In the genomic region with DNA sequence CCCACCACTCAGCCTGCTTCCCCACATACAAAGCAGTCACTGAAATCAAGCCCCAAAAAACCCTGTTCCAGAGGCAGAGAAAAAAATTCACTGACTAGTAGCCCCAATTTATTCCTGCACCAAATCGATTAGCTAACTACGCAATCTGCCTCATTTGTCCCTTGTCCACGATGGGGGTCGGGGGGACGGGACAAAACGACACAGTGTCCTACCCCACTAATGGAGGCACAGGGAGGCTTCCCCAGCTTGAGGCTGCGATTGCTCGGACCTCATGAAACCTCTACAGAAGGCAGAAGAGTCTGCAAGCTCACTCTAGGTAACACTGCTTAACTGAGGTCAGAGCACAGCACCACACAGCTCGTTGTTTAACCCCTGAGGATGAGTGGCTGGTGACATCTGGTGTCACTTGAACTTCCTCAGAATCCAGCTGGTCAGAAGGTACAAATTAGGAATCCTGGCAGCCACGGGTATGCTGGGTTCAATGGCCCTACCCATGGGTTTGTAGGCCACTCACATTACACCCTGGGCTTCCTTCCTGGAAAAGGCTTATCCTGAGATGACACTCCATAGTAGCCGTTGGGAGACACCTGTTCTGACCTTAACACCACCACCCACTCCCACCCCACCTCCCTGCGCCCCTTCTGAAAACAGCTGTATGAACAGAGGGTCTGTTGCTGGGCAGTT, we compare ENCODE assay signal across 8 mouse cellular contexts. TPM values are rescaled to one million over a fixed set of nuclear protein-coding genes. Genes with fewer than 3 reads are reported as not detected.
DNase-seq lines count a peak whose midpoint lies in the region; ATAC-seq and TF ChIP-seq lines count a peak whose summit lies in the region.

No protein-coding gene starts in this region.

- H3K4me3 ChIP-seq in heart, embryonic 13.5 days: peak overlapping the region; percentile 86
- peak overlapping the region; percentile 94 for H3K4me3 ChIP-seq in bone marrow macrophage, adult 2 months (ENCODE audit: insufficient read depth, low read length)
- H3K4me3 ChIP-seq in hindbrain, embryonic 12.5 days: peak overlapping the region; percentile 64
- peak overlapping the region; percentile 76 for H3K4me3 ChIP-seq in macrophage (ENCODE audit: inconsistent target)

- no peaks in the 10 kb centered on the region for H3K9me3 ChIP-seq in heart, embryonic 13.5 days
- H3K9me3 ChIP-seq in hindbrain, embryonic 12.5 days (replicated peaks): no peaks in the 10 kb centered on the region

- peaks cover 25% of the 10 kb centered on the region for H3K27me3 ChIP-seq in heart, embryonic 13.5 days (replicated peaks)
- H3K27me3 ChIP-seq in hindbrain, embryonic 12.5 days: peaks cover 48% of the 10 kb centered on the region

- H3K27ac ChIP-seq in heart, embryonic 13.5 days (replicated peaks): no peak overlapping the region
- no peak overlapping the region for H3K27ac ChIP-seq in bone marrow macrophage, adult 2 months (ENCODE audit: insufficient read depth, low read depth, low read length)
- H3K27ac ChIP-seq in hindbrain, embryonic 12.5 days: no peak overlapping the region
- peak overlapping the region; percentile 79 for H3K27ac ChIP-seq in macrophage

- intact Hi-C loops in heart, postnatal 36 days (cut with DNase I): loop anchor here (1.0 to 2.0 kb wide), 2 partner anchors 46 to 238 kb away; no protein-coding TSS in a partner anchor

- no peak for TF ChIP-seq CTCF in bone marrow macrophage, adult 2 months (IDR thresholded peaks at IDR 0.05; ENCODE audit: low read depth, low read length)

- peak overlapping the region; percentile 89 for H3K9ac ChIP-seq in heart, embryonic 13.5 days
- no peak overlapping the region for H3K9ac ChIP-seq in hindbrain, embryonic 12.5 days

- peak overlapping the region; percentile 98 for H3K4me2 ChIP-seq in heart, embryonic 13.5 days
- peak overlapping the region; percentile 100; the same call in 1 of the 2 replicates for H3K4me2 ChIP-seq in hindbrain, embryonic 12.5 days (replicated peaks)

- DNase-seq in heart, postnatal 36 days: no peak
- no peak for DNase-seq in frontal cortex, postnatal 14 days (ENCODE audit: low spot score in 2 of 2)
- no peak for DNase-seq in right cerebral cortex, postnatal 25 days

- no peaks in the 10 kb centered on the region for H3K36me3 ChIP-seq in heart, embryonic 13.5 days
- H3K36me3 ChIP-seq in hindbrain, embryonic 12.5 days: no peaks in the 10 kb centered on the region
- H3K36me3 ChIP-seq in macrophage (ENCODE audit: inconsistent target): 0 out of 2 replicates have a peak, but pooled peaks cover 4% of the 10 kb centered on the region

- H3K4me1 ChIP-seq in heart, embryonic 13.5 days: peaks cover 25% of the 10 kb centered on the region
- H3K4me1 ChIP-seq in bone marrow macrophage, adult 2 months (ENCODE audit: control insufficient read depth, insufficient read depth, low read length): peaks cover 47% of the 10 kb centered on the region
- peaks cover 25% of the 10 kb centered on the region for H3K4me1 ChIP-seq in hindbrain, embryonic 12.5 days

- no peak for ATAC-seq in heart, embryonic 13.5 days (ENCODE audit: extremely low read depth, insufficient number of reproducible peaks, low FRiP score, low TSS enrichment)
- no peak for ATAC-seq in hindbrain, embryonic 12.5 days (ENCODE audit: low FRiP score)
- no peak for ATAC-seq in cerebellum, adult (ENCODE audit: insufficient number of reproducible peaks, low FRiP score, low TSS enrichment)

- 68% methylated on average over 12 of the region's 12 CpGs for WGBS in heart, embryonic 13.5 days
- 76% methylated on average over 12 of the region's 12 CpGs for WGBS in hindbrain, embryonic 12.5 days
- 75% methylated on average over 12 of the region's 12 CpGs for WGBS in macrophage (ENCODE audit: missing documents)

- H3K79me2 ChIP-seq in macrophage (ENCODE audit: inconsistent target): peaks cover 62% of the 10 kb centered on the region

- no peak for TF ChIP-seq POLR2A in bone marrow macrophage, adult 2 months (IDR thresholded peaks at IDR 0.05; ENCODE audit: borderline replicate concordance, low read depth, low read length)

RNA-seq across cellular contexts. Expression of gene Rftn1, which starts 1.7 kb away (rescaled TPM):
- 23.5 and 26.3 TPM in 2 replicates for polyA plus RNA-seq in heart, embryonic 13.5 days (2015; fragmentation: Nextera tagmentation; extraction: Ambion mirVana)
- 10 to 100 TPM; 49.0 to 57.1 TPM for total RNA-seq in heart, postnatal 36 days (2021)
- 69.7 and 76.5 TPM in 2 replicates for polyA plus RNA-seq in bone marrow macrophage, adult 2 months (2012; ENCODE audit: insufficient read depth, insufficient read length, missing spikeins)
- polyA plus RNA-seq in hindbrain, embryonic 12.5 days (2016; fragmentation: Nextera tagmentation; extraction: Ambion mirVana): 8.3 and 10.4 TPM in 2 replicates
- total RNA-seq in macrophage (2018; cell fraction: chromatin; rRNA removed): 100 to 1,000 TPM; 102 to 341 (median 172) TPM
- 100 to 1,000 TPM in 2 of 26 experiments, 10 to 100 TPM in 24; 60.3 to 108 (median 79.2) TPM for total RNA-seq in macrophage (2018; cell fraction: cytosol; rRNA removed)
- total RNA-seq in macrophage (2018; cell fraction: nucleus; rRNA removed): 100 to 1,000 TPM in 23 of 26 experiments, 10 to 100 TPM in 3; 85.1 to 476 (median 159) TPM
- polyA plus RNA-seq in macrophage (2018): 50.8 to 80.6 TPM (median 73.2 TPM) in 3 replicates
